Mouse (Mus musculus) bone marrow, adult 2 months (tissue): ENCODE results near the gene Ero1lb.

ENCODE experiments used
- CTCF ChIP-seq: fragments of 200-500 bp; IDR thresholded peaks from 2 replicates; pipeline ENCODE4 v1.5.1; 2011; ENCODE audit warnings: low read length, control low read depth; ENCODE audit not compliant: control insufficient read depth, insufficient read depth
- POLR2A ChIP-seq: fragments of 200-500 bp; IDR thresholded peaks from 2 replicates; pipeline ENCODE4 v1.6.1; 2011; ENCODE audit warnings: low read depth, mild to moderate bottlenecking, control low read depth, low read length, borderline replicate concordance; ENCODE audit not compliant: control insufficient read depth

- TF ChIP-seq CTCF (no peak), POLR2A (no peak)
Observed at GRCm38 (mm10) chr13:12554211-12554610, 11.5 kb upstream of the Ero1lb start.
